Comparison of ENCODE assay signal across 15 mouse cellular contexts in the genomic region with DNA sequence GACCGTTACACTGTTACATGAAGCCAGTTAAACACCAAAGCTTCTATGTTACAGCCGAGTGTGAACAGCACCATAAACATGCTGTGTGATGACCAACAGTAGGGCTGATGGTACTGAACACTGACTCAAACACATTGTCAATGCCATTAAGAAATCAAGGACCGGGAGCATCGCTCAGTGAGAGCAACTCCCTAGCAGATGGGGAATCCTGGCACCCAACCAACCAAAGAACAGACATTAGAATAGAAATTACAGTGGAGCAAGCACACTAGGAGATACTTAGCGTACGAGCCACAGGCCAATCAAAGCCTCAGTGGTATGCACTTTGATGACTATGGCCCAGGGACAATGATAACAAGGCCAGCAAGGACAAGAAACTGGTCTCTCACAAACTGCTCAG.
A peak's percentile ranks its signal among the peaks of the same experiment; 100 is the strongest.
DNase-seq lines count a peak whose midpoint lies in the region; ATAC-seq and TF ChIP-seq lines count a peak whose summit lies in the region.
"Had no signal": no experiment of that assay in that cellular context is flagged by ENCODE, and none has a peak within 500 bp of the region (broad histone marks: within the 10 kb centered on the region; RNA-seq: fewer than 3 reads in every experiment).

No protein-coding gene starts in this region.

- H3K36me3 ChIP-seq in hindbrain, postnatal 0 days (ENCODE audit: insufficient read depth, low read length), result no peaks in the 10 kb centered on the region
- H3K36me3 ChIP-seq in hindbrain, embryonic 13.5 days, result peaks cover 11% of the 10 kb centered on the region; the same call in 1 of the 2 replicates
- no peaks in the 10 kb centered on the region for H3K36me3 ChIP-seq in heart, embryonic 11.5 days (ENCODE audit: control insufficient read depth, insufficient read depth, low read length)
- H3K36me3 ChIP-seq: embryonic facial prominence, embryonic 10.5 days; limb, embryonic 10.5 days had no signal

- no peak overlapping the region for H3K9ac ChIP-seq in hindbrain, postnatal 0 days (replicated peaks; ENCODE audit: low read length)
- H3K9ac ChIP-seq in hindbrain, embryonic 13.5 days, result no peak overlapping the region
- no peak overlapping the region for H3K9ac ChIP-seq in heart, embryonic 11.5 days (ENCODE audit: low read depth, low read length)
- H3K9ac ChIP-seq: heart, embryonic 15.5 days; hindbrain, embryonic 15.5 days had no signal

- 0 out of 2 replicates have a peak, but pooled peaks cover 4% of the 10 kb centered on the region for H3K4me1 ChIP-seq in hindbrain, postnatal 0 days (ENCODE audit: insufficient read depth, low read length)
- H3K4me1 ChIP-seq in hindbrain, embryonic 13.5 days (replicated peaks), result 0 out of 2 replicates have a peak, but pooled peaks cover 9% of the 10 kb centered on the region
- peaks cover 9% of the 10 kb centered on the region for H3K4me1 ChIP-seq in heart, embryonic 11.5 days (ENCODE audit: control insufficient read depth, insufficient read depth, low read length)
- H3K4me1 ChIP-seq: hindbrain, embryonic 15.5 days had no signal

- intact Hi-C loops in left cerebral cortex, postnatal 4 days (cut with DNase I), result no loop called here

- 62% methylated on average over 6 of the region's 6 CpGs for WGBS in hindbrain, postnatal 0 days
- WGBS in hindbrain, embryonic 13.5 days, result 84% methylated on average over 6 of the region's 6 CpGs
- WGBS in heart, embryonic 11.5 days (ENCODE audit: insufficient replicate concordance), result 92% methylated on average over 6 of the region's 6 CpGs

- H3K27me3 ChIP-seq in hindbrain, postnatal 0 days (ENCODE audit: insufficient read depth, low read length), result no peaks in the 10 kb centered on the region
- H3K27me3 ChIP-seq in hindbrain, embryonic 13.5 days, result no peaks in the 10 kb centered on the region
- no peaks in the 10 kb centered on the region for H3K27me3 ChIP-seq in heart, embryonic 11.5 days (ENCODE audit: control insufficient read depth, insufficient read depth, low read length)
- H3K27me3 ChIP-seq: heart, embryonic 15.5 days; hindbrain, embryonic 15.5 days had no signal

- no peak for TF ChIP-seq CTCF in hindbrain, postnatal 0 days (IDR thresholded peaks at IDR 0.05; ENCODE audit: low read depth)

- no peak overlapping the region for H3K4me2 ChIP-seq in hindbrain, postnatal 0 days (ENCODE audit: low read depth, low read length)
- H3K4me2 ChIP-seq in hindbrain, embryonic 13.5 days, result no peak overlapping the region
- no peak overlapping the region for H3K4me2 ChIP-seq in heart, embryonic 11.5 days
- H3K4me2 ChIP-seq: heart, embryonic 15.5 days; hindbrain, embryonic 15.5 days had no signal

- peak; percentile 64 for DNase-seq in hindbrain, postnatal 0 days (ENCODE audit: low spot score)
- peak; percentile 72 for DNase-seq in cerebellum, adult 11-12 months
- DNase-seq in cerebellum, postnatal 36 days, result peak; percentile 67 to 76
- DNase-seq in left cerebral cortex, postnatal 4 days, result peak; percentile 78
- DNase-seq in embryo, embryonic 9.5 days (ENCODE audit: extremely low spot score), result no peak
- DNase-seq in heart, adult 18-20 months, result no peak
- DNase-seq: gastrocnemius, postnatal 25 days; lung, postnatal 4 days; thymus, postnatal 25 days had no signal

- no peak for ATAC-seq in hindbrain, postnatal 0 days
- ATAC-seq in hindbrain, embryonic 13.5 days (ENCODE audit: low FRiP score), result no peak
- ATAC-seq in heart, embryonic 11.5 days (replicated peaks; ENCODE audit: insufficient number of reproducible peaks, low FRiP score, low TSS enrichment), result no peak

- H3K27ac ChIP-seq in hindbrain, postnatal 0 days, result no peak overlapping the region
- H3K27ac ChIP-seq in hindbrain, embryonic 13.5 days, result no peak overlapping the region
- H3K27ac ChIP-seq in heart, embryonic 11.5 days (ENCODE audit: low read depth, low read length), result no peak overlapping the region
- H3K27ac ChIP-seq: embryonic facial prominence, embryonic 10.5 days; heart, embryonic 15.5 days; hindbrain, embryonic 15.5 days; limb, embryonic 10.5 days had no signal

- no peak overlapping the region for H3K4me3 ChIP-seq in hindbrain, postnatal 0 days (ENCODE audit: low read length)
- no peak overlapping the region for H3K4me3 ChIP-seq in hindbrain, embryonic 13.5 days
- no peak overlapping the region for H3K4me3 ChIP-seq in heart, embryonic 11.5 days (ENCODE audit: low read depth, low read length)
- H3K4me3 ChIP-seq: embryonic facial prominence, embryonic 10.5 days; heart, embryonic 15.5 days; hindbrain, embryonic 15.5 days; limb, embryonic 10.5 days had no signal

- H3K9me3 ChIP-seq in hindbrain, postnatal 0 days (ENCODE audit: low read length), result no peaks in the 10 kb centered on the region
- no peaks in the 10 kb centered on the region for H3K9me3 ChIP-seq in hindbrain, embryonic 13.5 days
- no peaks in the 10 kb centered on the region for H3K9me3 ChIP-seq in heart, embryonic 11.5 days (replicated peaks; ENCODE audit: control insufficient read depth, low read length)
- H3K9me3 ChIP-seq: embryonic facial prominence, embryonic 10.5 days; heart, embryonic 15.5 days; hindbrain, embryonic 15.5 days; limb, embryonic 10.5 days had no signal

Comparison
In these comparisons a context has a peak if more than half of its experiments do, and no peak if none do; other contexts are left out.
1. DNase-seq: peak in hindbrain, postnatal 0 days (single experiment), cerebellum, adult 11-12 months (single experiment), cerebellum, postnatal 36 days (2 of 2) and left cerebral cortex, postnatal 4 days (single experiment); none in embryo, embryonic 9.5 days (single experiment) and heart, adult 18-20 months (0 of 2).